Mouse (Mus musculus): ENCODE data around the gene Apobec2.
A peak's percentile ranks its signal among the peaks of the same experiment; 100 is the strongest.

Gene Apobec2

DNA sequence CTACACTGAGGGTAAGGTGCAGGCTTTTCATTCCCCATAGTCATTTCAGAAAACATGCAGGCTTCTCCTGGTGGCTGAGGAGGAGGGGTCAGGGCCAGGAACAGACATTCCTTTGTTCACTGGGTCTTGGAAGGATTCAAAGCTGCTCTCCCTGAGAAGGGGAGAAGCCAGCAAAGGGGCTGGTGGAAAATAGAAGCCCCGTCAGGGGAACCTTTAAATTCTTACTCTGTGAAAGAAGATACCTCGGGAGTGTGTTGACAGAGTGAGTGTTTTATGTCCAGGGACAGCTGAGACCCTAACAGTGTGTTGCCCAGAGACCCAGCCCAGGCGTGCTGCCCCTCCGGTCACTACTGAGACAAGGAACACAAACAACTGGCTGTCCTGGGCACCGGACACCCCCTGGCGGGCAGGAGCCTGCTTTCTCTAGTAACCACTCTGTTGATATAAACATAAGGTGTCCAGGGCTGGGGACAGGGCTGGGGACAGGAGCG lies 4.7 kb upstream of the Apobec2 start:
- no peak for DNase-seq (ENCODE audit: low read depth)

DNA sequence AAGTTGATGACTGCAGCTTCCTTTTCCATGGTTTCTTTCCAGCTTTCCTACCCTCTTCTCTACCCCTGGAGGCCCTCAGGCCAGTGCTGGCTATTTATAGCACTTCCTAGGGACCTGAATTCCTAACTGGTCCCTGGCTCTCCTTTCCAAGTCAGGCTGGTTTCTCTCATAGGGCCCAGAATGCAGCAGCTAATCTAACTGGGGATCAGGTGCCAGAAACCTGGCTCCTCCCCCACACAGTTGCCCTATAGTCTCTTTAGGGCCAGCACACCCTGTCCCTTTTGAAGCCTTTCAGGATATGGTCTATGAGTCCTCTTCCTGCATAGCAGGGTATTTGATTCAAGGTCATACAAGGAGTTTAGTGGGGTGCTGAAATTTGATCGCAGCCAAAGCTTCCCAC lies 3.8 kb upstream of the Apobec2 start:
- no peak for DNase-seq (ENCODE audit: low read depth)

GRCm38 (mm10) chr17:48434479-48434878 lies 1.7 kb upstream of the Apobec2 start:
- no peak for DNase-seq (ENCODE audit: low read depth)

GRCm38 (mm10) chr17:48433689-48434330 lies 1.1 kb upstream of the Apobec2 start:
- no peak for DNase-seq (ENCODE audit: low read depth)

GRCm38 (mm10) chr17:48433006-48433655 lies 401 bp upstream of the Apobec2 start:
- DNase-seq (ENCODE audit: low read depth) = no peak

- DNase-seq (ENCODE audit: low read depth) = no peak
Observed at GRCm38 (mm10) chr17:48431054-48431453, 1.7 kb downstream of the Apobec2 start.

- DNase-seq (ENCODE audit: low read depth) = no peak
Observed at GRCm38 (mm10) chr17:48430394-48430793, 2.3 kb downstream of the Apobec2 start.

GRCm38 (mm10) chr17:48427852-48428530 lies 4.7 kb downstream of the Apobec2 start:
- peak; percentile 63 for DNase-seq (ENCODE audit: low read depth)

DNA sequence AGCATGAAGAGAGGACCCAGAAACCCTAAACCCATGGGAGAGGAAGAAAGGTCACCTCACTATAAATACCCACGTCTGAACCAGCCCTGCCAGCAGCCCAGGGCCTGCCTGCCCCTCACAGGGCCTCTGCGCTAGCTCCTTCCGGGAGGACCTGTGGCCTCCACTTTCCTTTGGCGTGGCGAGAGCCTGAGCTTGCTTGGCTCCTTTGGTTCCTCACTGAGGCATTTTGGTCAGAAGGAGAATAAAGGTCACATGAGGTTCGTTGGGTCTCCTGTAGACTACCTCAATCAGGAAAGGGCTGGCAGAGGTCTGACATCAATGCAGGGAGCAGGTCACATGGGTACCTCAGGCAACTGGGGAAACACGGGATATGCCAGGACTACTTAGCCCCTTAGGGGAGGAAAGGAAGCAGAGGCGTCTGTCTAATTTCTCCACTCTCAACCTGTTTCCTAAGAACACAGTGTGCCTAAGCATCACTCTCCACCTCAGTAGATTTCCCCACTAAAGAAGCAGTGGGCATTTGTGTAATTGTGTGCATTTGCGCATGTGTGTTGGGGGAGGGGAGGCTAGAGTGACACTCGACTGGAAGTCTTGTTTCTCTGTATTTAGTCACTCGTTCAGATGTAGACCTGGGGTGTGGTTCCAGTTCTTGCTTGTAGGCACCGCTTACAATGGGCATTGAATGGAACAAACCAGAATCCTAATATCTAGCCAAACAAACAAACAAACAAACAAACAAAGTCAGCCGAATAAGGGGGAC lies 5.6 kb downstream of the Apobec2 start:
- DNase-seq (ENCODE audit: low read depth) = peak; percentile 55

GRCm38 (mm10) chr17:48425823-48426612 lies 6.7 kb downstream of the Apobec2 start:
- peak; percentile 59 for DNase-seq (ENCODE audit: low read depth)

GRCm38 (mm10) chr17:48424237-48424636 lies 8.5 kb downstream of the Apobec2 start:
- DNase-seq (ENCODE audit: low read depth) = no peak

DNA sequence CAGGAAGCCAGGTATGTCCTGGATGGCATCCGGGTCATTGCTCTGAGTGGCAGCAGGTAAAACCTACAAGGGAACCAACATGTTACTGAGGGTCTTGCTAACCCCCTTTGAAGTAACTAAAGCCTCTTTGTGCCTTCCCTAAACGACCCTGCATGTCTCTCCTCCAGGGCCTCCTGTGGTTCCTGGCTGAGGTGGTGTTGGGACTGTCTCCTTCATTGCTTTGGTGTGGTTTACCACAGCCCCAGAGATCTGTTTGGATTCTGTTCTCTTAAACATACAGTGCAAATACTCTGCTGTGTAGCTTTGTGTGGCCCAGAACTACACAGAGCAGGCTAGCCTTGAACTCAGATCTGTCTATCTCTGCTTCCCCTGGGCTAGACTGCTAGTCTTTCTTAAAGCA lies 13.2 kb downstream of the Apobec2 start:
- DNase-seq (ENCODE audit: low read depth) = no peak

DNA sequence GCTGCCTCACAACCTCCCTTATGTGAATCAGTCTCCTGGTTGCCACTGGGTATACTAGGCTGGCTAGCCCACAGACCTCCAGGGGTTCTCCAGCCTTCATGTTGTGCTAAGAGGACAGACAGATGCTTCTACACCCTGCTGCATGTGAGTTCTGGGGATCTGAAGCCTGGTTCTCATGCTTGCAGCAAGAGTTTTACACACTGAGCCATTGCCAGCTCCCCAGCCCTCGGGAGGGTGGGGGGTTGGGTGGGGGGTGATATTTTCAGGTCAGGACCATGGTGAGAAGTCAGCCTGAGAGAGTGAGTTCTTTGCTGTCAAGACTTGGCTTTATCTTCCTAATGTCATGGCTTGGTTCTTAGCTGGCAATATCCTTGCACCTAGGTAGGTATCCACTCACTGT lies 13.9 kb downstream of the Apobec2 start:
- no peak for DNase-seq (ENCODE audit: low read depth)

GRCm38 (mm10) chr17:48418174-48418573 lies 14.6 kb downstream of the Apobec2 start:
- DNase-seq (ENCODE audit: low read depth) = no peak

- DNase-seq (ENCODE audit: low read depth) = no peak
Observed at GRCm38 (mm10) chr17:48417521-48417920, 15.2 kb downstream of the Apobec2 start.

DNA sequence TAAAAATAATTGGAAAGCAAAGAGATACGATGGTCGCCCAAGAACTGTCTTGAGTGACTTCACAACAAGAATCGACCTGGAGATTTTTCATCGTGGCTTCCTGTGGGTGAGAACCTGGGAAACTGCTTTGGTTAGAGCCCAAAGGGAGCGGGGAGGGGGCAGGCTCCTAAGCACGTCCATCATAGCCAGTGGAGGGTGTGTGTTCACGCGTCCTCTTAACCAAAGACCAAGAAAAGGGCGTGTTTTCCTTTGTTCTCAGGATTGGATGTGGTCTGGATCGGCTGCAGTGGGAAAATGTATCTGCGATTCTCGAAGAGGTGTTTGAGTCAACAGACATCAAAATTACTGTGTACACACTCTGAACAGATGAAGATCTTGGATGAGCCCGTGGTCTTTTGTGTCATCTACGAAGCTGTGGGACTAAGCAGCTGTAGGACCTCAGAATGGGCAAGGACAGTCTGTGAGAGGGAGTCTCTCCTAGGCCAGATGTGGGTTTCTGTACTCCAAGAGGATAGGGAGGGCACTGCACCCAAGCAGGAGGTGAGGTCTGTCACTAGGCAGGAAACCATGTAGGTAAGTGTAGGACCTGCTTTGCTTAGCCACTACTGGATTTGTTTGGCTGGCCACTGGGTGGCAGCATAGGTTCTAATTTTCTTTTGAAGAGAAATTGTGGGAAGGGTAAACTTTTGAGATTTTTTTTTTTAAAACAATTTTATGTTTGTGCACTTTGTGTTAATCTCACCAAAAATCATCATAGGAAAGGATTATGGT lies 16.1 kb downstream of the Apobec2 start:
- peak; percentile 79 for DNase-seq (ENCODE audit: low read depth)

DNA sequence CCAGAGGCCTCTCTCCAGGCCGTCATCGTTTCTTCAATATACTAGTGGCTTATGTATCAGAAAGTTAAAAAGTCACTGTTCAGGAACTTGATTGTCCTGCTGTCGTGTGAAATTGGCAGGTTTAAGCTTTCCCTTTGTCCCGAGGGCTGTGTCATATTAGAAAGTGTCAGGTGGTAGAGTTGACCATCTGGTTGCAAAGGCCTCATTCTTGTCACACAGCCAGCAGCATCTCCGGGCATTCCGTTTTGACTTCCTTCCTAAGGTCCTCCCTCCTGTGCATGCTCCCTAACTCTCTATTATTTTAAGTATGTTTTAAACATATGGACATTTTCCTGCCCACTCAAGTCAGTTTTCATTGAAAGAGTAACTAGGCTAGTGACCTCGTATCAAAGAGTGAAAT lies 16.7 kb downstream of the Apobec2 start:
- DNase-seq (ENCODE audit: low read depth) = no peak

- DNase-seq (ENCODE audit: low read depth) = peak; percentile 66
Observed at GRCm38 (mm10) chr17:48411241-48411640, 21.5 kb downstream of the Apobec2 start.

GRCm38 (mm10) chr17:48410299-48410785 lies 22.4 kb downstream of the Apobec2 start:
- no peak for DNase-seq (ENCODE audit: low read depth)
